Mouse (Mus musculus) neural tube, embryonic 13.5 days (tissue): ENCODE data around the gene Fam204a. TPM values are rescaled to one million over a fixed set of nuclear protein-coding genes. Genes with fewer than 3 reads are reported as not detected.
A peak's percentile ranks its signal among the peaks of the same experiment; 100 is the strongest.

ENCODE experiments used
- ATAC-seq: fragments of 200-750 bp; cut with Nextera tagmentation; 2 replicates; pipeline ENCODE4 v1.8.0; 2017; ENCODE audit warnings: low read depth, mild to moderate bottlenecking, moderate TSS enrichment, moderate library complexity
- H3K27ac ChIP-seq: fragments of 300-500 bp; sonication (generic); replicated peaks from 2 replicates; pipeline ENCODE4 v1.5.1; 2015; ENCODE audit warnings: moderate library complexity, mild to moderate bottlenecking, inconsistent platforms
- H3K27me3 ChIP-seq: fragments of 300-500 bp; sonication (generic); 2 replicates; pipeline ENCODE4 v1.6.1; 2015; ENCODE audit warnings: mild to moderate bottlenecking, inconsistent platforms
- H3K36me3 ChIP-seq: fragments of 300-500 bp; sonication (generic); 2 replicates; pipeline ENCODE4 v1.6.1; 2015; ENCODE audit warnings: mild to moderate bottlenecking, inconsistent platforms
- H3K4me1 ChIP-seq: fragments of 300-500 bp; sonication (generic); replicated peaks from 2 replicates; pipeline ENCODE4 v1.6.1; 2015; ENCODE audit warnings: inconsistent platforms
- H3K4me2 ChIP-seq: fragments of 300-500 bp; sonication (generic); 2 replicates; pipeline ENCODE4 v1.6.1; 2015; ENCODE audit warnings: inconsistent platforms, mild to moderate bottlenecking, moderate library complexity
- H3K4me3 ChIP-seq: fragments of 300-500 bp; sonication (generic); 2 replicates; pipeline ENCODE4 v1.5.1; 2015; ENCODE audit warnings: mild to moderate bottlenecking, inconsistent platforms
- H3K9ac ChIP-seq: fragments of 300-500 bp; sonication (generic); 2 replicates; pipeline ENCODE4 v1.6.1; 2015; ENCODE audit warnings: moderate library complexity, mild to moderate bottlenecking, inconsistent platforms
- H3K9me3 ChIP-seq: fragments of 300-500 bp; sonication (generic); 2 replicates; pipeline ENCODE4 v1.6.1; 2016; ENCODE audit warnings: inconsistent platforms
- WGBS: fragments of 180-500 bp; shearing (Covaris S2); methylation state at CpG from one replicate; pipeline ENCODE4 v1.1.7; 2015; 5-methylcytosine and 5-hydroxymethylcytosine counted together
- polyA plus RNA-seq: library from polyadenylated mRNA; unstranded; fragments of >200 nt; fragmentation: Nextera tagmentation; extraction: Ambion mirVana; gene quantifications from 2 replicates; pipeline ENCODE4 v1.2.1, GENCODE M21; 2015

The Fam204a gene
- polyA plus RNA-seq, 1 experiment from 2014 or later, result 75.0 TPM

GRCm38 (mm10) chr19:60208173-60208572, 18.3 kb downstream of the Fam204a start:
- Histone ChIP-seq H3K9ac (no peak overlapping the region), H3K36me3 (peaks cover 16% of the 10 kb centered on the region), H3K4me2 (no peak overlapping the region), H3K4me3 (no peak overlapping the region), H3K9me3 (no peaks in the 10 kb centered on the region), H3K4me1 (peaks cover 19% of the 10 kb centered on the region), H3K27me3 (no peaks in the 10 kb centered on the region), H3K27ac (no peak overlapping the region)
- ATAC-seq, result no peak

- Histone ChIP-seq H3K4me1 (peaks cover 25% of the 10 kb centered on the region), H3K36me3 (peaks cover 6% of the 10 kb centered on the region), H3K9me3 (no peaks in the 10 kb centered on the region), H3K4me3 (no peak overlapping the region), H3K4me2 (no peak overlapping the region), H3K27me3 (no peaks in the 10 kb centered on the region), H3K9ac (no peak overlapping the region), H3K27ac (no peak overlapping the region)
- ATAC-seq, result no peak
- 24% methylated on average over 7 of the region's 7 CpGs for WGBS
Measured at GRCm38 (mm10) chr19:60204176-60204575, 22.3 kb downstream of the Fam204a start.

- Histone ChIP-seq H3K4me3 (no peak overlapping the region), H3K4me2 (no peak overlapping the region), H3K9me3 (no peaks in the 10 kb centered on the region), H3K4me1 (peaks cover 24% of the 10 kb centered on the region), H3K27me3 (no peaks in the 10 kb centered on the region), H3K36me3 (peaks cover 6% of the 10 kb centered on the region), H3K27ac (no peak overlapping the region), H3K9ac (no peak overlapping the region)
- ATAC-seq, result no peak
- 47% methylated on average over 2 of the region's 2 CpGs for WGBS
Measured at GRCm38 (mm10) chr19:60200294-60200693, 26.2 kb downstream of the Fam204a start.

GRCm38 (mm10) chr19:60199152-60199551, 27.3 kb downstream of the Fam204a start:
- no peak overlapping the region for H3K27ac ChIP-seq
- ATAC-seq, result no peak
- no peak overlapping the region for H3K4me2 ChIP-seq
- no peak overlapping the region for H3K9ac ChIP-seq
- H3K27me3 ChIP-seq, result no peaks in the 10 kb centered on the region
- peaks cover 14% of the 10 kb centered on the region for H3K36me3 ChIP-seq
- no peak overlapping the region for H3K4me3 ChIP-seq
- no peaks in the 10 kb centered on the region for H3K9me3 ChIP-seq
- H3K4me1 ChIP-seq, result peaks cover 18% of the 10 kb centered on the region

- ATAC-seq, result no peak
- no peak overlapping the region for H3K9ac ChIP-seq
- H3K27ac ChIP-seq, result no peak overlapping the region
- H3K9me3 ChIP-seq, result no peaks in the 10 kb centered on the region
- no peak overlapping the region for H3K4me3 ChIP-seq
- no peak overlapping the region for H3K4me2 ChIP-seq
- 94% methylated on average over 4 of the region's 4 CpGs for WGBS
- H3K27me3 ChIP-seq, result no peaks in the 10 kb centered on the region
- peaks cover 10% of the 10 kb centered on the region for H3K4me1 ChIP-seq
- peaks cover 8% of the 10 kb centered on the region for H3K36me3 ChIP-seq
Measured at GRCm38 (mm10) chr19:60192790-60193189, 33.7 kb downstream of the Fam204a start.

- ATAC-seq, result no peak
- no peak overlapping the region for H3K9ac ChIP-seq
- H3K27me3 ChIP-seq, result no peaks in the 10 kb centered on the region
- no peaks in the 10 kb centered on the region for H3K36me3 ChIP-seq
- no peak overlapping the region for H3K27ac ChIP-seq
- no peaks in the 10 kb centered on the region for H3K9me3 ChIP-seq
- WGBS, result 13% methylated on average over 2 of the region's 2 CpGs
- no peak overlapping the region for H3K4me2 ChIP-seq
- H3K4me1 ChIP-seq, result peaks cover 5% of the 10 kb centered on the region
- H3K4me3 ChIP-seq, result no peak overlapping the region
Measured at GRCm38 (mm10) chr19:60189206-60189605, 37.3 kb downstream of the Fam204a start.

GRCm38 (mm10) chr19:60182901-60183300, 43.6 kb downstream of the Fam204a start:
- 93% methylated on average over 1 of the region's 1 CpGs for WGBS
- ATAC-seq, result no peak
- H3K9me3 ChIP-seq, result no peaks in the 10 kb centered on the region

GRCm38 (mm10) chr19:60182171-60182570, 44.3 kb downstream of the Fam204a start:
- no peak overlapping the region for H3K4me3 ChIP-seq
- WGBS, result 89% methylated on average over 1 of the region's 1 CpGs
- no peak overlapping the region for H3K27ac ChIP-seq
- no peaks in the 10 kb centered on the region for H3K4me1 ChIP-seq
- ATAC-seq, result no peak
- H3K4me2 ChIP-seq, result no peak overlapping the region
- H3K36me3 ChIP-seq, result no peaks in the 10 kb centered on the region
- H3K27me3 ChIP-seq, result no peaks in the 10 kb centered on the region
- H3K9ac ChIP-seq, result no peak overlapping the region
- no peaks in the 10 kb centered on the region for H3K9me3 ChIP-seq

More at GRCm38 (mm10) chr19:60182901-60183300, 43.6 kb downstream of the Fam204a start:
- Histone ChIP-seq H3K27me3 (no peaks in the 10 kb centered on the region), H3K9ac (no peak overlapping the region), H3K4me2 (no peak overlapping the region), H3K4me1 (no peaks in the 10 kb centered on the region), H3K4me3 (no peak overlapping the region), H3K36me3 (no peaks in the 10 kb centered on the region), H3K27ac (no peak overlapping the region)

GRCm38 (mm10) chr19:60178771-60179563, 47.5 kb downstream of the Fam204a start:
- Histone ChIP-seq H3K4me2 (no peak overlapping the region), H3K9ac (no peak overlapping the region), H3K27ac (no peak overlapping the region), H3K9me3 (no peaks in the 10 kb centered on the region), H3K4me3 (no peak overlapping the region), H3K36me3 (no peaks in the 10 kb centered on the region), H3K4me1 (no peaks in the 10 kb centered on the region), H3K27me3 (no peaks in the 10 kb centered on the region)
- WGBS, result 84% methylated on average over 8 of the region's 8 CpGs
- ATAC-seq, result no peak

- no peak overlapping the region for H3K9ac ChIP-seq
- no peak overlapping the region for H3K27ac ChIP-seq
- H3K4me3 ChIP-seq, result no peak overlapping the region
- H3K36me3 ChIP-seq, result no peaks in the 10 kb centered on the region
- ATAC-seq, result no peak
- no peaks in the 10 kb centered on the region for H3K9me3 ChIP-seq
- no peak overlapping the region for H3K4me2 ChIP-seq
- H3K4me1 ChIP-seq, result 0 out of 2 replicates have a peak, but pooled peaks cover 5% of the 10 kb centered on the region
- H3K27me3 ChIP-seq, result peaks cover 3% of the 10 kb centered on the region
- WGBS, result 44% methylated on average over 2 of the region's 2 CpGs
Measured at GRCm38 (mm10) chr19:60165417-60165816, 61.1 kb downstream of the Fam204a start.

GRCm38 (mm10) chr19:60160611-60161274, 65.8 kb downstream of the Fam204a start:
- Histone ChIP-seq H3K27me3 (peaks cover 28% of the 10 kb centered on the region), H3K4me1 (peaks cover 12% of the 10 kb centered on the region; the same call in 1 of the 2 replicates), H3K36me3 (no peaks in the 10 kb centered on the region), H3K4me2 (peak overlapping the region; percentile 26), H3K27ac (no peak overlapping the region), H3K9me3 (no peaks in the 10 kb centered on the region), H3K4me3 (no peak overlapping the region), H3K9ac (no peak overlapping the region)
- 8% methylated on average over 20 of the region's 20 CpGs for WGBS
- no peak for ATAC-seq

GRCm38 (mm10) chr19:60159827-60160226, 66.7 kb downstream of the Fam204a start:
- Histone ChIP-seq H3K4me3 (no peak overlapping the region), H3K27me3 (peaks cover 28% of the 10 kb centered on the region), H3K4me2 (no peak overlapping the region), H3K9ac (no peak overlapping the region), H3K9me3 (no peaks in the 10 kb centered on the region), H3K4me1 (peaks cover 12% of the 10 kb centered on the region; the same call in 1 of the 2 replicates), H3K27ac (no peak overlapping the region), H3K36me3 (no peaks in the 10 kb centered on the region)
- 8% methylated on average over 6 of the region's 6 CpGs for WGBS
- no peak for ATAC-seq
